Mouse (Mus musculus) T-helper 2 cell (primary cell): ENCODE measurements around the gene Lkaaear1.

ENCODE experiments used
- in situ Hi-C: fragments of 300-600 bp; cut with MboI, MseI; formaldehyde crosslinking; loops from one replicate; pipeline ENCODE4 v1.15.1; 2025; ENCODE audit warnings: high pct_unique_total_duplicates

Gene Lkaaear1

DNA sequence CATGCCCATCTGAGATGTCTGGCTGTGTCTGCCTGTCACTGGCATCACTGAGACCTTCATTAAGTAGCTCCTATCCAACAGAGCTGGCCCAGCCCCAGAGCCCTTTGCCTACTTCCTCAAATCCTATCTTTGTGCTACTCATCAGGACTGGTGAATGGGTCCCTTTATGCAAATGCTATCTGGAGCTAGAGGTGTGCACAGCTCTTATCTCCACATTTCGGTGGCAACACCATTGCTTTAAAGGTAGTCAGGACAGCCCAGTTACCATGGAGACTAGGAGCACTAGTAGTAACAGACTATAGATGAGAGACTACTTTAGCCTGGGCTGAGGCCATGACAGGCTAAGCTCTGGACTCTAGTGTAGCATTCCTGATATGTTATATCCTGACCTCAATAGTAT, 13.5 kb downstream of the Lkaaear1 start:
- in situ Hi-C loops = no loop called here

DNA sequence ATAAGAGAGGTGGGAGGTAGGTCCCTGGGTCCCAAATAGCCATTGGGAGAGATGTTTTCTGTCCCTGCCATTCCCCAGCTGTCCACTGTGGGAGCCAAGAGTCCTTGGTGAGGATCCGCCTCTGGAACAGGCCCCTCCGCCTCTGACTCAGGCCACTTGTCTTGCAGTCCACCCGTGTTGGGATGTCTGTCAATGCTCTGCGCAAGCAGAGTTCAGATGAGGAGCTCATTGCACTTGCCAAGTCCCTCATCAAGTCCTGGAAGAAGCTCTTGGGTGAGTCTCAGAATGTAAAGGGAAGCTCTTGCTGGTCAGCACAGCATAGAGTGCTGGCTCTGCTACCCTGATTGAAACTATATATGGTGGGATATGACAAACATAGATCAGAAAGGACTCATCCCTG, 14.9 kb downstream of the Lkaaear1 start:
- in situ Hi-C loops = no loop called here

DNA sequence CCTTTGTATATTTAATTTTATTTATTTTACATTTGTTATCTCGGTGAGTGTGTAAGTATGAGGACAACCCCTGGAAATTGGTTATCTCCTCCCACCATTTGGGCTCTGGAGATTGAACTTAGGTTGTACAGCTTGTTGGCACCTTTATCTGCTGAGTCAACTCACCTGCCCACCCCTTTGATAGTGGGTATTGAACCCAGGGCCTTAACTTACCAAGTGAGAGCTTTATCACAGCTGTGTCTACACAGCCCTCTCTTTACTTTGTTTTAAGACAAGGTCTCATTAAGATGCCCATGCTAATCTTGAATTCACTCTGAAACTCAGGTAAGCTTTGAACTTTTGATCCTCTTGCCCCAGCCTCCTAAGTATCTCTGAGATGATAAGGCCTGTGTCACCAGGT, 16.3 kb downstream of the Lkaaear1 start:
- in situ Hi-C loops = no loop called here

DNA sequence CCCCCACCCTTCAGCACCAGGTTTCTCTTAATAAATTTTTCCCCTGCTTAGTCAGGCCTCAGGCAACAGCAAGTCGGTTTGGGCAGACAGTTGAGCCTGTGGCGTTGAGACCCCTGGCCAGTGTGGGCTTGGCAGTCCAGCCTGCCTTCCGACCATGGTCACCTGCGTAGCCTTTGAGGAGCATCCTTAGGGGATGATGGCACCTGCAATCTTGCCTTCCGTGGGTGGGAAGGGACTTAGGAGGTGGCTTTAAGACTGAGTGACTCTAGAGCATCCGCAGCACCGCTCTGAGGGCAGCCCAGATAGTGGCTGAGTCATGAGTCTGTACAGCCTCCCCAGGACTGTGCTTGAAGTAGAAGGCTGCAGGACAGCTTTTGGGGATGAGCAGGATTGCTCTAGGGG, 17.5 kb downstream of the Lkaaear1 start:
- in situ Hi-C loops = no loop called here

DNA sequence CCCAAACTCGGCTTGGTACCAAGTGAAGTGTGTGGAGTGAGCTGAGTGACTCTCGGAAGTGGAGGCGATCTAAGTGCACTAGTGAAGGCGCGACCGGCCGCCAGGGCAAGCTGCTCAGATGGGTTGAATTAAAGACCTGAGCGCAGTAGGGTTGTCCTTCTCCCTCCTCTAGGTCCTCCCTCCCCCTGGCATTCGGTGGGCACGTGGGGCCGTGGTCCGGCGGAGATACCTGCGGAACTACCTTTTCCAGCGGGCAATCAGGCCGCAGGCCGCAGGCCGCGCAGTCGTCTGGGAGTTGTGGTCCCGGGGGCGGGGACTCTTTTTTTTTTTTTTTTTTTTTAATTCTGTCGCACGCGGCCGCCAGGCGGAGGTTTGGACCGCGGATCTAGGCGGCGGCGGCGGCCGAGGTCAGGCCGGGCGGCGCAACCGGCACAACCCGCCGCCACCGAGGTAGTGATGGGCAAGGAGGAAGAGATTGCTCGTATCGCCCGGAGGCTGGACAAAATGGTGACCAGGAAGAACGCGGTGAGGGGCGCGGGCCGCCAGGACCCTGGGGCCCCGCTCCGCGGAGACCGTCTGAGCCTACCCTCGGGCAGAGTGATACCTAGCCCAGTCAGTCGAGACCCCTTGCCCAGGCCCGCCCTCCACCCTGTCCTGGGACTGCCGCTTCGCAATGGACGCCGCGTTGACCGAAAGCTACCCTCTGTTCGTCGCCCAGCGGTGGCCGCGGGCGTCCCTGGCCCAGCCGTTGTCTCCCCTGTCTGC, 18.1 kb downstream of the Lkaaear1 start, which contains the start of gene Tcea2:
Gene Tcea2, plus strand, starts transcription at position 360 of the 765 bp plus-strand sequence.
- in situ Hi-C loops = loop anchor here (5.0 kb wide), 1 partner anchor 98 kb away; the partner anchor contains the start of gene Uckl1

DNA sequence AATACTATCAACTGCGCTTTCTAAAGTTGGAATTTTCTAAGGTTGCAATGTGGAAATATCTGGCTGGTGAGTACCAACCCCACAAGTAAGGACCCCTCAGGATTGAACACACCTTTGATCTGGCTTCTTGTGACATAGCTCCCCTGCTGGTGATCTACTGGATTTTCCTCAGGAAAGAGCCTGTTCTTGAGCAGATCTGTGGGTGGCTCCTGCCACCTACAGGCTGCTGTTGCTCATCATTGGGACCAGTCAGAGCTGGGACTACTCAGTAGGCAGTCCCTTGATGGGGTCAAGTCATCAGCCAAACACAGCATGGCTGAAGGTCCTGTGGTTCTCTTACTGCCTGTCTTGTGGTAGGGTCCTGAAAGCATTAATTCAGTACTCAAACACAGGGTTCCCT, 19.5 kb downstream of the Lkaaear1 start:
- in situ Hi-C loops = loop anchor here (5.0 kb wide), 1 partner anchor 96 kb away; the partner anchor contains the start of gene Uckl1

DNA sequence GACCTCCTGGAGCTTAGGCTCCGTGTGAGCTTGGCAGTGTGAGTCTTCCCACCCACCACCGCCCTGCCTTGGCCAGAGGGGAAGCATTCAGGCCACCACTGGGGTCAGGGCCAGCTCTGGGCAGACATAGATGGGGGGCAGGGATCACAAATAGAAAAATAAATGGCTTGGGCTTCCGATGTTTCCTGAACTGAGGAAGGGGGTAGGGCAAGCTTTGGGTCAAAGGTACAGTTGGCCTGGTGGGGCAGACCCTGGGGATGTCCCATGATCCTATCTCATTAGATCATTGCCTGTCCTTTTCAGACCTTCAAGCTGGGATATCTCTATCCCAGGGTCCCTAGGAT, 20.5 kb downstream of the Lkaaear1 start:
- in situ Hi-C loops = loop anchor here (5.0 kb wide), 1 partner anchor 95 kb away; the partner anchor contains the start of gene Uckl1

DNA sequence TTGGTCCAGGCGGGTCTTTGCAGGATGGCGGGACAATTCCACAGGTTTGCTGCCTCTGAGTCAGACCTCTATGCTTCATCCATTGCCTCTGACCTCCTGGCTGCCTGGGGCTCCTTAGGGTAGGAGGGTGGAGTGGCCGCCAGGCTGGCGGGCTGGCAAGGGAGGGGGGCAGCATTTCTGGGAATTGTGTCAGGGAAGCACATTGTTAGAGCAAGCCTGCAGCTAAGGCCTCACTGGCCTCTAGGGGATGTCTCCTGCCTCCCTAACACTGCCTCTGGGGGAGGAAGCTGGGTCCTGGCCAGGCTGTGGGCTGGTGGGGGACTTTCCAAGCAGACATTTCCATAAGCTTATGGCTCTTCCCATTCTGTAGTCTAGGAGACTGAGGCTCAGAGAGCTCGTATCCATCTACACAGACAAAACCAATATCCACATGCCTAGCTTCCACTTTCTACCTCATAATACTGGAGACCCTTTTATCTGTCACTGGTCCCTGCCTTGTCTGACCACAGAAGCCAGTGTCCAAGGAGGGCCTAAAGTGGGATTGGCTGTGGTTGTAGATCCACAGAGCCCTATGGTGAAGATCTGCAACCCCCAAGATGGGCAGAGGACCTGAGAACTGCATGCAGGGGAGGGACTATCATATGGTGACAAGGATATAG, 21.0 kb downstream of the Lkaaear1 start:
- in situ Hi-C loops = loop anchor here (5.0 kb wide), 1 partner anchor 95 kb away; the partner anchor contains the start of gene Uckl1

DNA sequence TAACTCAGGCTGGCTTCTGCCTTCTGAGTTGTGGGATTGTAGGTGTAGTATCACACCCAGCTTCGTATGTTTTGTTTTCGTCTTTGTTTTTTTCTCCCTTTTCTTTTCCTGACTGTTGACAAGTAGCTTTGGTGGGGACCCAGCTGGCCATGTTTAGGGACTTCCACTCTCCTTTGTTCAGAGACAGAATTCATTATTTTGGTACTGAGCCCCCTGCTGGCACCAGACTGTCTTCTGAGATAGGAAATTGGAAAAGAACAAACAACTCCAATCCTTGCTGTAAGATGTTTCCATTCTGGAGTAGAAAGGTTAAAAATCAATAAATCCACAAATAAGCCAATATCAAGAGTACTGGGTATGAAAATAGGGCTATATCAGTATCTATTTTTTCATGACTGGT, 21.8 kb downstream of the Lkaaear1 start:
- in situ Hi-C loops = loop anchor here (5.0 kb wide), 1 partner anchor 94 kb away; the partner anchor contains the start of gene Uckl1

DNA sequence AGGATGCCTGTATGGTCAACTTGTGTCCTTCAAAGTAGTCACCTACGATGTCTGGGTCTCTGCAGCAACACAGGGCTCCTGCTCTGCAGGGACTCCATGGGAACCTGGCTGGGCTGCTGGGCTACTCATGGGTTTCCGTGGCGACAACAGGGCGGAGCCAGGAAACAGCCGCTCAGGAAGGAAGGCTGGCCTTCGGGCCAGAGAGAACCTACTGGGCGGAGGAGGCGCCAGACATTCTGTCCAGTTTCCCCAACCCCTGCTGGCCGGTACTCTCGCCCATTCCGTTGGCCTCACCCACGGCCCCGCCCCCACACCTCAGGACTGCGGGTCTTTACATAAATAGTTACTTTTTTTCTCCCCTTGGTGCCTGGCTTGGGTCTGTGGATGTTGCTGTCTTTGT, 22.8 kb downstream of the Lkaaear1 start:
- in situ Hi-C loops = loop anchor here (5.0 kb wide), 1 partner anchor 93 kb away; the partner anchor contains the start of gene Uckl1

DNA sequence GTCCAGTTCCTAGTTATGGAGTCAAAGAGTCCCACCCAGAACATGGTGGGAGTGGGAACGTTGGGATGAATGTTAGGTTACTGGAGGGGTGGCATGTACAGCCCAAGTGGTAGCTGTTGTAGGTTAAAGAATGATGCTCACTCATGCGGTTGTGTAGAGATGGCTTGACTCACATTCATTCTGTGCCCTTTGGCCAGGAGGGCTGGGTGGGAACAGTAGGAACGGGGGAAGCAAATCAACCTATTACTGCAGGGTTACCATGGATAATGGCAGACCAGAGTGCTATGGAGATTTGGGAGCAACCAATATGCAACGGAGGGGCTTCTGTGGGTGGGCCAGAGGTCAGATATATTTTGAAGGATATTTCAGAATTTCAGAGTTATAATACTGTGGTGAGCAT, 23.3 kb downstream of the Lkaaear1 start:
- in situ Hi-C loops = loop anchor here (5.0 kb wide), 1 partner anchor 93 kb away; the partner anchor contains the start of gene Uckl1

DNA sequence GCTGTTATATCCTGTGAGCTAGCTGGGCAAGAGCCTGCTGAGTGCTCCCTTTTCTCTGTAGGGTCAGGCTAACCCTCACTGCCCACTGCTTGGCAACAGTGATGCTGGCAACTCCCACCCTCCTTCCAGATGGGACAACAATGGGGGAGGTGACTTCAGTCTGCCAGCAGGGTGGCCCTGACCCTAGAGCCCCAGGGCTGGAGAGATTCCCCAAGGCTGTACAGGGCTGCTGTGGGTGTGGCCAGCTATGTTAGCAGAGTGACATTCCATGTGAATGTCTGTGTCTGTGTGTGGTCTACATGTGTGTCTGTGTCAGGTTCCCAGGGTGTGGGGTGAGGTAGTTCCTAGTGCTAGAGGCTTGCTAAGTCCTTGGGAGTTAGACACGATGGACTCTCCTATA, 24.7 kb downstream of the Lkaaear1 start:
- in situ Hi-C loops = no loop called here

DNA sequence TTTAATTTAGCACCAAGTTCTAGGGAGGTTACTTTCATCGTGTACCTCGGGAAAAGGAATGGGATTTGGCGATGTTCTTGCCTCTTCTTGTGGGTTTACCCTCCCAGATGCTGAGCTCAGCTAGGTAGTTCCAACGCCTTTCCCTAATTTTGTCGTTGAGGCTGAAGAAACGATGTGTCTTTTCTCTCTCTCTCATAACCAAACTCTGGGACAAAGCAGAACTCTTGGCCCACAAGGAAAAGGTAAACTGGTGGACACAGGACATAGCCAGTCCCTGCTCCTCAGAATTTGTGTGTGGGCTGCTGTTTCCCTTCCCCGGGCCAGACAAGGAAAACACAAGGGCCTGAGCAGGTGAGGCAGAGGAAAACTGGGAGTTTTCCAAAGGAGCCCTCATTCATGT, 26.3 kb downstream of the Lkaaear1 start:
- in situ Hi-C loops = no loop called here

DNA sequence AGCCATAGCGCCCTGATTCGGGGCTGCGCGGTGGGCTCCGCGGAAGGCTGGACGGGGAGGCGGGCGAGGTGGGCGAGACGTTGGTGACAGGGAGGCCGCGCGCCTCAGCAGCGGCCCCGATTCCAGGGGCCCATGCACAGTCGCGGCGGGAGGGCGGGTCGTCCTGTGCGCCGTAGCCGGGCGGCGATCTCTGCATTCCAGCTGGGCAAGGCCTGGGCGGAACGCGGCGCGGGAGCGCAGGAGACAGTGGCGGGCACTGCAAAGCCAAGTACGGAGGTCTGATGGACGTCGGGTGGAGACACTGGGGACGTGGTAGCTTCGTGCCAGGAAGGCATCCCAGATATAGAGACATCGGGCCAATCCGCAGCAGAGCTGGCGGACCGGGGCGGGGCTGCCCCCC, 26.9 kb downstream of the Lkaaear1 start, which contains the start of gene Sox18:
Gene Sox18, minus strand, starts transcription at position 315 of the 400 bp plus-strand sequence.
- in situ Hi-C loops = no loop called here

DNA sequence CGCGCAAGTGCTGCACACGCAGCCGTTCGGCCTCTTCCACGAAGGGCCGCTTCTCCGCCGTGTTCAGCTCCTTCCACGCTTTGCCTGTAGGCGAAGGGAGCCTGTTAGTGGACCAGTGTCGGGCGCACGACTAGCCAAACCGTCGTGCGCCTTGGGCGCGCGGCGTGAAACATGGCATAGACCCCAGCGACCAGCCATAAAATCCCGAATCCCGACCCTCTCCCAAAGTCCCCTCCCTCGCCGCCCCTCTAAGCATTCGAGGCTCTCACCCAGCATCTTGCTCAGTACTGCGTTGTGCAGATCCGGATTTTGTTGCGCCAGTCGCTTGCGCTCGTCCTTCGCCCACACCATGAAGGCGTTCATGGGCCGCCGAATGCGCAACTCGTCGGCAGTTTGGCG, 27.3 kb downstream of the Lkaaear1 start:
- in situ Hi-C loops = no loop called here

DNA sequence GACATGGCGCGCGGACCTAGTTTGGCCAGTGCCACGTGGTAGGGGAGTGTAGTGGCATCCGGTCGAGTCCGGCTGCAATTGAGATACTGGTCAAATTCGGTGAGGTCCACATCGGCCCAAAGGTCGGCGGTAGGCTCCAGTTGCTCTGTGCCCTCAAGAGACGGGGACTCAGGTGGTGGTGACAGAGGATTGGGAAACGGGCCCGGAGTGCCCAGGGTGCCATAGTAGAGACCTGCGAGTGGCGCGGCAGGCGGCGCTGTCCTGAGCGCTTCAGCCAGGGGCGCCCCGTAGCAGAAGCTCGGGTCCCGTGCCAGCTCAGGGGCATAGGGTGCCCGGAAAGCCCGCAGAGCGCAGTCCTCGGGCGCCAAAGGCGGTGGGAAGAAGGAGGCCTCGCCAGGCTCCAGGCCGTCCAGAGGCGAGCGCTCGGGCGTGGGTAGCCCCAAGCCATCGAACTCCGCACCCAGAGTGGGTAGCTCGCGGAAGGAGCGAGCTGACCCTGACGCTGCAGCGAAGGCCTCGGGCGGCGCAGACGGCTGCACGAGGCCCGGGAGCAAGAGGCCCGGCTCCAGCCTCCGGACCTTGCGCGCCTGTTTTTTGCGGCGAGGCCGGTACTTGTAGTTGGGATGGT, 27.8 kb downstream of the Lkaaear1 start:
- in situ Hi-C loops = no loop called here

DNA sequence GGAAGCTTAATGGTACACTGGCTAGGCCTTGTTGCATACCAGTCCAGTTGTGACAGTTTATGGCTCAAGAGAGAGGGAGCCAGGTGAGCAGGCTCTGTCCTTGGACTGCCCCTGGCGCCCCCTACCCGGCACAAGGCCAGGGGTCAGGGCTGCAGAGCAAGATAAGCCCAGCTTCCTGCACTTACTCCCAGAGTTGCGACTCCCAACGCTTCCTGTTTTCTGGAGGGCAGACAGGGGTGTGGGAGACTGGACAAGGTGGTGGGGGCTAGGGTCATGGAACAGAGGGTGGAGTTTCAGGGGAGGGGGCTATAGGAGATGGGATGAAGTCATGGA, 35.0 kb downstream of the Lkaaear1 start:
- in situ Hi-C loops = no loop called here

DNA sequence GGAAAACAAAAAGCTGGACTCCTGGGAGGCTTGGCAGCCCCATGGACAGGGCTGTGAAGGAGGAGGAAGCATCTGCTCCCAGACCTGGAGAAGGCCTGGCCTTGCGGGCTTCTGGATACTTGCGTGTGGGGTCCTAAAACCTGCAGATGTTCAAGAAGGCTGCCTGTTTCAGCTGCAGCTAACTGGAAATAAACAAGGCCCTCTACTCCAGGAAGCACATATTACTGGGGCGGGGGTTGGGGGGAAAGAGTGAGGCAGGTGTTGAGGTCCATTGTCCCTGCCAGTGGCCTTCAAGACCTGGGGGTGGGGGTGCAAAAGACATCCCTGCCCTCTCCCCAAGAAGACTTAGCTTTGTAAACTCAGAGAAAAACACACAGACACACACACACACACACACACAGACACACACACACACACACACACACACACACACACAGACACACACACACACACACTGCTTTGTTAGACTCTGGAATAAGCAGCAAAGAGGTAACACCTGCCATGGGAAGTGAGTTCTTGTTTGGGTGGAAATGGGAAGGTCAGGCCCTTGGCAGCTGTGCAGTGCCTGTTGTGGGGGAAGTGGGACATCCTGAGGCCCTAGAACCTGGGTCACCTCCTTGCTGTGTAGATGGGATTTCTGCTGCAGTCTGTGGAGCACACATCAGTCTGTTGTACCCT, 35.5 kb downstream of the Lkaaear1 start:
- in situ Hi-C loops = no loop called here

DNA sequence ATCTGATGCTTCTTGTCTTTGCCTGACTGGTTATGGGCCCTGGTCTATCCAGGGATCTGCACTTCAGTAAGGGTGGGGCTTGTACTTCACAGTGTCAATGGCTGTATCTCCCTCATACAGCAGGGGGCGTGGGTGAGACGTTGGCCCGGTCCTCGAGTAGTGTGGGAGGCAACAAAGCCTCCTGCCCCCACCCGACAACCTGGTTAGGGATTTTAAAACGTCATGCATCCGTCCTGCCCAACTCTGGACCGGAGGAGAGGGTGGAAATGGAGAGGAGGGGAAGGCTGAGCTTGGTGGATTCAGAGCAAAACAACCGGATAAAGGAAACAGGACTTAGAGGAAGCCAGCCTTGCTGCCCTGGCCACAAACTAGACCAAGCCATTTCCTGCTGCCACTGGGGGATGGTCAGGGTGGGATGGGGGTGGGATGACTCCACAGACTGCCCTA, 38.6 kb downstream of the Lkaaear1 start:
- in situ Hi-C loops = no loop called here

DNA sequence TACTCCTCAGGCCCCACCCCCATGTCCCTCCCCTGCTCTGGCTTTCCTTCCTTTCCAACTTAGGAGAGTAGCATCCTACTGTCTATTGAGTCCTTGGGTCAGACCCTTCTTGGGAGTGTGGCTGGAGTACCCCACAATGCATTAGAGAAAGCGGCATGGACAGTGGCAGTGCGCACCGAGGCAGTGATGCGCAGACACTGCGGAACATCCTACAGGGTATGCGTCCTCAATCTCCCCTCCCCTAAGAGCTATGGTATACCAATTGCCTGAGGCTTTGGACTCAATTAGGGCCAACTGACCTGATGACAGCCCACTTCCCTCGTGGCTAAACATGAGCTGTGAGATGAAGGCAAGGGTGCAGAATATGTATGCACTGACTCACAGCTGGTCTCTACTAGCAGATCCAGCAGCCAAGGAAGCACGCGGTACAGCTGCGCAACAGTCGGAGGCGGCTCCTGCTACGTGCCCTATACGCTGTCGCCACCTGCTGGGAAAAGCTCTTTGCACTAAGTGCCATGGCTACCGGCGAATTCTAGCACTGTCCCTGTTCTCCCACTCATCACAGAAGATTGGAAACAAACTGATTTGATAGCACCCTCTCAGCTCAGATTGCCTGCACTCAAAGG, 39.2 kb downstream of the Lkaaear1 start:
- in situ Hi-C loops = no loop called here

DNA sequence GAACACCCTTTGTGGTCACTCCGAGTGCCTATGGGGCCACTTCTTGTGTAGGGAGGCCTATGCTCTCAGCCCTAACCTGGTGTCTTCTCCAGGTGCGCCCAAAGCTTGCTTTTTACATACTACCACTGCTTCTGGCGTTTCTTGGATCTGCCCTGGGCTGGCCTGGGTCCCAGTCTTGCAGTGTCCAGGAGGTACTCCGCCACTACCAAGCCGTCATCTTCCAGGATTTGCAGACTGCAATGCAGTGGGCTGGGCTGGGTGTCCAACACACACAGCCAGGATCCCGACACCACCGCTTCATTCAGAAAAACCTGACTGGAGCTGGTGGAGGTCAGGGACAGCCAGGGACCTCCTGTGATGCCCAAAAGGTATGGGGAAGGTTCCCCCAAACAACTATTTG, 39.7 kb downstream of the Lkaaear1 start:
- in situ Hi-C loops = no loop called here
